Mouse (Mus musculus): ENCODE results near the gene Gm15517. TPM values are rescaled to one million over a fixed set of nuclear protein-coding genes. Genes with fewer than 3 reads are reported as not detected.

Gm15517 gene
- polyA plus RNA-seq, 1 experiment from 2014 or later: not detected

GRCm38 (mm10) chr7:44262791-44263643, 1.8 kb downstream of the Gm15517 start:
- H3K9ac ChIP-seq (ENCODE audit: low read depth, low read length): no peak overlapping the region
- H3K4me1 ChIP-seq (replicated peaks; ENCODE audit: control insufficient read depth, insufficient read depth, low read length): no peaks in the 10 kb centered on the region; the same call in 1 of the 2 replicates
- peak overlapping the region; percentile 51 for H3K4me2 ChIP-seq (replicated peaks; ENCODE audit: low read depth)
- peak; percentile 50 for ATAC-seq
- no peaks in the 10 kb centered on the region for H3K36me3 ChIP-seq (ENCODE audit: control insufficient read depth, insufficient read depth)
- H3K27me3 ChIP-seq (replicated peaks; ENCODE audit: control insufficient read depth, insufficient read depth, low read length): peaks cover 4% of the 10 kb centered on the region; the same call in 1 of the 2 replicates
- no peaks in the 10 kb centered on the region for H3K9me3 ChIP-seq (ENCODE audit: control insufficient read depth)
- H3K4me3 ChIP-seq (ENCODE audit: low read depth, low read length): peak overlapping the region; percentile 9; the same call in 1 of the 2 replicates
- WGBS: 3% methylated on average over 34 of the region's 34 CpGs
- no peak overlapping the region for H3K27ac ChIP-seq (ENCODE audit: low read depth, low read length)
- TF ChIP-seq CTCF (IDR thresholded peaks at IDR 0.05; ENCODE audit: low read depth): peak; percentile 96

DNA sequence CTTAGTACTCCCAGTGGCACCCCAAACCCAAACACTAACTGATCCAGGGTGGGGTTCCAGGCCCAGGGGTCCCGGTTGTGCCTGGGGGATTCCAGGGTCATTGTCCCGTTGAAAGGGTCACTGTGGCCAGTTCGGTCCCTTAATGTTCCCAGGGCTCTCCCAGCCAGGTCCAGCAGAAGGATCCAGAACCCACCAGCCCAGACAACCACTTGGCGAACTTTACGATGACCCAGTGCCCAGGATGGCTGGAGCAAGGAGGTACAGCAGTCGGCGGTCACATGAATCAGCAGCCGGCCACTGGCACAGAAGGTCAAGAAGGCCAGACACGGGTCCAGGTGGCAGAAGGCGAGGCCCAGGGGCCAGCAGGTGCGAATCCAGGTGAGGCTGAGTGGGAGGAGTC, 6.9 kb downstream of the Gm15517 start:
- Histone ChIP-seq H3K4me3 (ENCODE audit: low read depth, low read length) (no peak overlapping the region), H3K4me2 (replicated peaks; ENCODE audit: low read depth) (no peak overlapping the region), H3K4me1 (replicated peaks; ENCODE audit: control insufficient read depth, insufficient read depth, low read length) (no peaks in the 10 kb centered on the region; the same call in 1 of the 2 replicates), H3K9me3 (ENCODE audit: control insufficient read depth) (no peaks in the 10 kb centered on the region), H3K9ac (ENCODE audit: low read depth, low read length) (no peak overlapping the region), H3K27ac (ENCODE audit: low read depth, low read length) (no peak overlapping the region), H3K27me3 (replicated peaks; ENCODE audit: control insufficient read depth, insufficient read depth, low read length) (peaks cover 3% of the 10 kb centered on the region; the same call in 1 of the 2 replicates), H3K36me3 (ENCODE audit: control insufficient read depth, insufficient read depth) (no peaks in the 10 kb centered on the region)
- 66% methylated on average over 11 of the region's 11 CpGs for WGBS
- no peak for ATAC-seq
- no peak for TF ChIP-seq CTCF (IDR thresholded peaks at IDR 0.05; ENCODE audit: low read depth)

DNA sequence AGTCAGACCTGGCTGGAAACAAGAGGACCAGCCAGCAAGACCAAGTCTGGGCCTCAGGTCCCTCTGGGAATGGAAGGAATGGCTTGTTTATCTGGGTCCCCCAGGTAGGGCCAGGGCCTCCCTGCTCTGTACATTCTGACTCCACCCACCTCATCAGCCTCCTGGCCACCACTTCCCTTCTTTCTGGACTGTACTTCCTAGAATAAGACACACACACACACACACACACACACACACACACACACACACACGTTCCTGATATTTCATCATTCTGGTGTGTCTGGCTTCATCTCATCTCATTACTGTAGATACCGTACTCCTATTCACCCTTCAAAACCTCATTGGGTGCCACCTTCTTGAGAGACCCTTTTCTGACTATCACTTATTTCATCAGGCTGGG, 8.2 kb downstream of the Gm15517 start:
- no peak overlapping the region for H3K9ac ChIP-seq (ENCODE audit: low read depth, low read length)
- no peak overlapping the region for H3K4me3 ChIP-seq (ENCODE audit: low read depth, low read length)
- H3K4me2 ChIP-seq (replicated peaks; ENCODE audit: low read depth): no peak overlapping the region
- H3K27ac ChIP-seq (ENCODE audit: low read depth, low read length): no peak overlapping the region
- no peak for ATAC-seq
- WGBS: 71% methylated on average over 2 of the region's 2 CpGs
- no peaks in the 10 kb centered on the region for H3K9me3 ChIP-seq (ENCODE audit: control insufficient read depth)
- no peaks in the 10 kb centered on the region for H3K36me3 ChIP-seq (ENCODE audit: control insufficient read depth, insufficient read depth)
- TF ChIP-seq CTCF (IDR thresholded peaks at IDR 0.05; ENCODE audit: low read depth): no peak
- 0 out of 2 replicates have a peak, but pooled peaks cover 1% of the 10 kb centered on the region for H3K27me3 ChIP-seq (replicated peaks; ENCODE audit: control insufficient read depth, insufficient read depth, low read length)
- H3K4me1 ChIP-seq (replicated peaks; ENCODE audit: control insufficient read depth, insufficient read depth, low read length): no peaks in the 10 kb centered on the region

DNA sequence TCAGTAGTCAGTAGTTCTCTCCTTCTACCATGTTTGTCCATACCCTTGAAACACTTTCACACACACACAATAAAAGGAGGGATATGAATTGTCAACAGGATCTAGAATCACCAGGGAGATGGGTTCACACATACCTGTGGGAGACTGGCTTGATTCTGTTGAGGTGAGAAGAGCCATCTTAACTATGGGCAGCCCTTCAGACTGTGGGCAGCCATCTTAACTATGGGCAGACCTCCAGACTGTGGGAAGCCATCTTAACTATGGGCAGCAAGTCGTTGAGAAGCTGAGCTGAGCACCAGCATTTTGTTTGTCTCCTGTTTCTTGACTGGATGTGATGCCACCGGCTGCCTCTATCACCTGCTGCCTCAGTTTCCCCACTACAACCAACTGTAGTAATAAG, 10.1 kb downstream of the Gm15517 start:
- Histone ChIP-seq H3K36me3 (ENCODE audit: control insufficient read depth, insufficient read depth) (no peaks in the 10 kb centered on the region), H3K4me2 (replicated peaks; ENCODE audit: low read depth) (no peak overlapping the region), H3K27me3 (replicated peaks; ENCODE audit: control insufficient read depth, insufficient read depth, low read length) (0 out of 2 replicates have a peak, but pooled peaks cover 3% of the 10 kb centered on the region), H3K4me3 (ENCODE audit: low read depth, low read length) (no peak overlapping the region), H3K9ac (ENCODE audit: low read depth, low read length) (no peak overlapping the region), H3K9me3 (ENCODE audit: control insufficient read depth) (no peaks in the 10 kb centered on the region), H3K4me1 (replicated peaks; ENCODE audit: control insufficient read depth, insufficient read depth, low read length) (no peaks in the 10 kb centered on the region), H3K27ac (ENCODE audit: low read depth, low read length) (no peak overlapping the region)
- 68% methylated on average over 2 of the region's 2 CpGs for WGBS
- TF ChIP-seq CTCF (IDR thresholded peaks at IDR 0.05; ENCODE audit: low read depth): no peak
- no peak for ATAC-seq

GRCm38 (mm10) chr7:44272546-44272945, 11.3 kb downstream of the Gm15517 start:
- WGBS: 87% methylated on average over 7 of the region's 7 CpGs
- no peaks in the 10 kb centered on the region for H3K4me1 ChIP-seq (replicated peaks; ENCODE audit: control insufficient read depth, insufficient read depth, low read length)
- H3K27ac ChIP-seq (ENCODE audit: low read depth, low read length): no peak overlapping the region
- no peak overlapping the region for H3K4me2 ChIP-seq (replicated peaks; ENCODE audit: low read depth)
- H3K9me3 ChIP-seq (ENCODE audit: control insufficient read depth): no peaks in the 10 kb centered on the region
- H3K4me3 ChIP-seq (ENCODE audit: low read depth, low read length): no peak overlapping the region
- H3K27me3 ChIP-seq (replicated peaks; ENCODE audit: control insufficient read depth, insufficient read depth, low read length): 0 out of 2 replicates have a peak, but pooled peaks cover 3% of the 10 kb centered on the region
- no peaks in the 10 kb centered on the region for H3K36me3 ChIP-seq (ENCODE audit: control insufficient read depth, insufficient read depth)
- H3K9ac ChIP-seq (ENCODE audit: low read depth, low read length): no peak overlapping the region
- TF ChIP-seq CTCF (IDR thresholded peaks at IDR 0.05; ENCODE audit: low read depth): no peak
- ATAC-seq: no peak

GRCm38 (mm10) chr7:44273446-44273845, 12.2 kb downstream of the Gm15517 start:
- no peak overlapping the region for H3K27ac ChIP-seq (ENCODE audit: low read depth, low read length)
- H3K4me2 ChIP-seq (replicated peaks; ENCODE audit: low read depth): no peak overlapping the region
- WGBS: 71% methylated on average over 7 of the region's 7 CpGs
- no peak for TF ChIP-seq CTCF (IDR thresholded peaks at IDR 0.05; ENCODE audit: low read depth)
- H3K4me3 ChIP-seq (ENCODE audit: low read depth, low read length): no peak overlapping the region
- no peak overlapping the region for H3K9ac ChIP-seq (ENCODE audit: low read depth, low read length)
- no peaks in the 10 kb centered on the region for H3K4me1 ChIP-seq (replicated peaks; ENCODE audit: control insufficient read depth, insufficient read depth, low read length)
- H3K9me3 ChIP-seq (ENCODE audit: control insufficient read depth): no peaks in the 10 kb centered on the region
- H3K27me3 ChIP-seq (replicated peaks; ENCODE audit: control insufficient read depth, insufficient read depth, low read length): 0 out of 2 replicates have a peak, but pooled peaks cover 3% of the 10 kb centered on the region
- H3K36me3 ChIP-seq (ENCODE audit: control insufficient read depth, insufficient read depth): no peaks in the 10 kb centered on the region
- ATAC-seq: no peak
